Mouse (Mus musculus) liver, postnatal 0 days (tissue): ENCODE measurements around the gene Eefsec.

ENCODE experiments used
- CTCF ChIP-seq: sonication (generic); IDR thresholded peaks from 2 replicates; pipeline ENCODE4 v1.5.1; 2016; ENCODE audit warnings: antibody characterized with exemption, low read depth
- EP300 ChIP-seq: IDR thresholded peaks from 2 replicates; pipeline ENCODE4 v1.6.1; 2016; ENCODE audit warnings: antibody characterized with exemption, low read depth, mild to moderate bottlenecking

GRCm38 (mm10) chr6:88255435-88255834, 190.9 kb downstream of the Eefsec start:
- TF ChIP-seq CTCF, result no peak
- TF ChIP-seq EP300, result no peak; the same call in none of the 2 replicates
